Mouse (Mus musculus): ENCODE data around the gene Sash1. TPM values are rescaled to one million over a fixed set of nuclear protein-coding genes. Genes with fewer than 3 reads are reported as not detected.

The Sash1 gene
- polyA plus RNA-seq, 1 experiment from 2014 or later, result 4.6 TPM

DNA sequence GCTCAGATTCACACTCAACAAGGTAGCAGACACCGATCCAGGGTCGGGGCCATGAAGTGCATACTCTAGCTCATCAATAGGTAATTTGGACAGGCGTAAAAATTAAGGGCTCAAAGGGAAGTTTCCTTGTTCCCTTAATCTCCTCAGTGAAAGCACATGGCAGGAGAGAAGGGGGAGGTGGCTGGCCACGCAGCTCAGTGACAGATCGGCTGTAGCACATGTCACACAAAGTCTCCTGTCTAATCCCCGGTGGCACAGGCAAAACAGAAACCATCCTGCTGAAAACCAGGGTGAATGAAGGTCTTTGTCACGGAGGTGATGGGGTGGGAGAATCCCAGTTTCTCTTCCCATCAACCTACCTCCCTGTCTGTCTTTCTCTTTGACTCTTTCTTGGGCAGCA, 75.4 kb downstream of the Sash1 start:
- Histone ChIP-seq H3K4me3 (no peak overlapping the region), H3K4me2 (no peak overlapping the region), H3K36me3 (0 out of 2 replicates have a peak, but pooled peaks cover 4% of the 10 kb centered on the region), H3K27ac (0 out of 2 replicates have a peak overlapping the region, but pooled peaks have one; percentile 12), H3K27me3 (no peaks in the 10 kb centered on the region), H3K4me1 (replicated peaks) (peaks cover 50% of the 10 kb centered on the region), H3K9ac (no peak overlapping the region), H3K9me3 (replicated peaks) (no peaks in the 10 kb centered on the region)
- 62% methylated on average over 7 of the region's 7 CpGs for WGBS
- no peak for ATAC-seq (replicated peaks; ENCODE audit: insufficient number of reproducible peaks, insufficient read depth, low FRiP score, low read depth)

GRCm38 (mm10) chr10:8808383-8808782, 77.5 kb downstream of the Sash1 start:
- Histone ChIP-seq H3K4me3 (no peak overlapping the region), H3K36me3 (0 out of 2 replicates have a peak, but pooled peaks cover 4% of the 10 kb centered on the region), H3K4me1 (replicated peaks) (peaks cover 51% of the 10 kb centered on the region), H3K9ac (no peak overlapping the region), H3K4me2 (no peak overlapping the region), H3K9me3 (replicated peaks) (no peaks in the 10 kb centered on the region), H3K27me3 (no peaks in the 10 kb centered on the region), H3K27ac (no peak overlapping the region)
- 78% methylated on average over 10 of the region's 10 CpGs for WGBS
- ATAC-seq (replicated peaks; ENCODE audit: insufficient number of reproducible peaks, insufficient read depth, low FRiP score, low read depth), result no peak

DNA sequence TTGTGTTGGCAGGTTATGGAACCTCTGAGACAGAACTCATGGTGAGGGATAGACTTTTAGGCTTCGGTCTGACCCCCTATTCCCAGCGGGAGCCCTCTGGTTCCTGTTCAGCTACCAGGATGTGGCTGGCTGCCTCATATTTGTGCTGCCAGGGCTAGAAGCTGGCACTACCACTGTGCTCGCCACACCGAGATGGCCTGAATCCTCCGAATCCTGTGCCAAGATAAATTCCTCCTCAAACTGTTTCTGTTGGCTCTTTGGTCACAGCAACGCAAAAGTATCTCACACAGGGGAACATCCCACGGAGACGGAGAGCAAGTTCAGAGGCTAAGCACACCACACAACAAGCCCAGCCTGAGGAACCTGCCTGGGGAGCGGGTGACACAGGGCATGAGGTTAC, 78.3 kb downstream of the Sash1 start:
- no peaks in the 10 kb centered on the region for H3K9me3 ChIP-seq (replicated peaks)
- no peak for ATAC-seq (replicated peaks; ENCODE audit: insufficient number of reproducible peaks, insufficient read depth, low FRiP score, low read depth)
- H3K9ac ChIP-seq, result no peak overlapping the region
- no peak overlapping the region for H3K27ac ChIP-seq
- peaks cover 49% of the 10 kb centered on the region for H3K4me1 ChIP-seq (replicated peaks)
- WGBS, result 78% methylated on average over 9 of the region's 9 CpGs
- 0 out of 2 replicates have a peak, but pooled peaks cover 4% of the 10 kb centered on the region for H3K36me3 ChIP-seq
- no peak overlapping the region for H3K4me3 ChIP-seq
- no peak overlapping the region for H3K4me2 ChIP-seq
- H3K27me3 ChIP-seq, result no peaks in the 10 kb centered on the region

GRCm38 (mm10) chr10:8805402-8805801, 80.5 kb downstream of the Sash1 start:
- H3K27ac ChIP-seq, result no peak overlapping the region
- 67% methylated on average over 3 of the region's 3 CpGs for WGBS
- no peaks in the 10 kb centered on the region for H3K27me3 ChIP-seq
- ATAC-seq (replicated peaks; ENCODE audit: insufficient number of reproducible peaks, insufficient read depth, low FRiP score, low read depth), result 0 out of 2 replicates have a peak, but pooled peaks have one; percentile 9
- H3K9me3 ChIP-seq (replicated peaks), result no peaks in the 10 kb centered on the region
- H3K4me2 ChIP-seq, result no peak overlapping the region
- peaks cover 61% of the 10 kb centered on the region for H3K4me1 ChIP-seq (replicated peaks)
- no peak overlapping the region for H3K4me3 ChIP-seq
- no peak overlapping the region for H3K9ac ChIP-seq
- H3K36me3 ChIP-seq, result 0 out of 2 replicates have a peak, but pooled peaks cover under 1% of the 10 kb centered on the region

DNA sequence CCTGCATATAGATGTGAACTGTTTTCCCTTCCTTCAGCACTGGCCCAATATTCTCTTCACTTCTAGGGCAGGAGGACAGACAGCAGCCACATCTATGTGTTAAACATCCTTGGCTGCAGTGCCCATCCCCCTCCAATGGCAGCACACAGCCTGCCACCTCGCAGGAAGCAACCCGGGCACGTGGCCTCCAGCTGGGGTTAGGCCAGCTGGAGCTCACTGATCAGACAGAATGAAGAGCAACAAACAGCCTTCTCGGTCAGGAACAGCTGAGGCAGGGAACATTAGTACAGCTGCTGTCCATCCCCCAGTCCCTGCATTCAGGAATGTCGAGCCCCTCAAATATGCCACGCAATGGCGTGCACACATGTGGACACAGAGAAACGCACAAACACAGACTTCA, 81.6 kb downstream of the Sash1 start:
- Histone ChIP-seq H3K4me1 (replicated peaks) (peaks cover 56% of the 10 kb centered on the region), H3K27ac (0 out of 2 replicates have a peak overlapping the region, but pooled peaks have one; percentile 22), H3K9me3 (replicated peaks) (no peaks in the 10 kb centered on the region), H3K9ac (no peak overlapping the region), H3K4me2 (no peak overlapping the region), H3K4me3 (no peak overlapping the region), H3K27me3 (no peaks in the 10 kb centered on the region), H3K36me3 (no peaks in the 10 kb centered on the region)
- ATAC-seq (replicated peaks; ENCODE audit: insufficient number of reproducible peaks, insufficient read depth, low FRiP score, low read depth), result 0 out of 2 replicates have a peak, but pooled peaks have one; percentile 29
- WGBS, result 38% methylated on average over 8 of the region's 8 CpGs

DNA sequence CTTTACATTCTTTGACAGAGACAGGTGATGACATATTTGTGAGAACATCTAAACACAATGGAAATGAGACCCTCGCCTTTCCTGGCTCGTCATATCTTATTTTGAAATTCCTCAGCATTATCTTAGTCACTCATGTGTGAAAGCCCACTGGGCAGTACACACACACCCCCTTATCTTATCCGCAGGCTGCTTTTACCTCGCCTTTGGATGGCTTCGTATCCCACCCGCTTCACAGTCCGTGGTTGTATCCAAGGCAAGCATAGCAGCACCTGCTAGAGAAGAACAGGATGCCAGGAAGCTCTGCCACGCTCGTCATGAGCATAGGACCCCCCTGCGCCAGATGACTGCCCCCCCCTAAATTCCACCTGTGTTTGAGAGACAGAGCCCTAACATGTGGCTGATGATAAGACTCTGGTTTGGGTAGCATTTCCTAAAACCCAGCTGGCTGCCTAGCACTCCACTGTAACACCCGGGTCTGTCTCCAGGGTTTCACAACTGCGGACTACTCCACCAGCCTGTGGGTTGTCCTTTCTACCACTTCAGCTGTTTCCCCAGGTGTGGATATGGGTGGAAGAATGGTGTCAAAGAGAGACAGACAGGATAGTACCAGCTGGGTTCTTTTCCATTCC, 84.0 kb downstream of the Sash1 start:
- Histone ChIP-seq H3K27me3 (no peaks in the 10 kb centered on the region), H3K36me3 (no peaks in the 10 kb centered on the region), H3K27ac (peak overlapping the region; percentile 39; the same call in 1 of the 2 replicates), H3K4me1 (replicated peaks) (peaks cover 45% of the 10 kb centered on the region), H3K4me2 (peak overlapping the region; percentile 43), H3K9me3 (replicated peaks) (no peaks in the 10 kb centered on the region), H3K4me3 (no peak overlapping the region), H3K9ac (no peak overlapping the region)
- ATAC-seq (replicated peaks; ENCODE audit: insufficient number of reproducible peaks, insufficient read depth, low FRiP score, low read depth), result peak; percentile 33; the same call in 1 of the 2 replicates
- WGBS, result 25% methylated on average over 12 of the region's 12 CpGs

DNA sequence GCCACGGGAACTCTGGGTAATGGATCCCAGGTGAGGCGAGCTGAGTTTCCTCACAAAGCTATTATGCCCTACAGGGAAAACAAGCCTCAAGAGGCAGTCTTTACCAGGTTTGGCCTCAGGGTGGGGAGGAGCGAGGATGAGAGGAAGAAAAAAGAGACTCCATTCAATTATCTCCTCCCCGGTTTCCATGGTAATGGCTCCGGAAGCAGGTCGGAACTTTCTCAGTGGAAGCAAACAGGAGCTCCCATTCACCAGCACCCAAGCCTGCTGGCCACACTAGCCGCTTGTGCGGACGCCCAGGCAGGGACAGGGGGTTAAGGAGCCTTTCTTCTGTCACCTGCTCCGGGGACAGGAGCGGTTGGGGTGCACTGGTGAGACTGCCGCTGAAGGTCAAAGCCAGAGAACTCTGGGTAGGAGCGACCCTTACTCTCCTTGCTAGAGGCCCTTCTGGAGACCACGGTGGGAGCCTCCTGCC, 84.7 kb downstream of the Sash1 start:
- Histone ChIP-seq H3K9ac (no peak overlapping the region), H3K27ac (peak overlapping the region; percentile 39; the same call in 1 of the 2 replicates)

GRCm38 (mm10) chr10:8797826-8798225, 88.0 kb downstream of the Sash1 start:
- no peak overlapping the region for H3K27ac ChIP-seq
- H3K4me1 ChIP-seq (replicated peaks), result peaks cover 25% of the 10 kb centered on the region
- no peaks in the 10 kb centered on the region for H3K36me3 ChIP-seq
- H3K27me3 ChIP-seq, result no peaks in the 10 kb centered on the region
- WGBS, result 52% methylated on average over 6 of the region's 6 CpGs
- no peak overlapping the region for H3K4me3 ChIP-seq
- no peak for ATAC-seq (replicated peaks; ENCODE audit: insufficient number of reproducible peaks, insufficient read depth, low FRiP score, low read depth)
- H3K9ac ChIP-seq, result no peak overlapping the region
- no peak overlapping the region for H3K4me2 ChIP-seq
- H3K9me3 ChIP-seq (replicated peaks), result no peaks in the 10 kb centered on the region

More for the DNA sequence above, 84.7 kb downstream of the Sash1 start:
- Histone ChIP-seq H3K36me3 (no peaks in the 10 kb centered on the region), H3K9me3 (replicated peaks) (no peaks in the 10 kb centered on the region), H3K27me3 (no peaks in the 10 kb centered on the region), H3K4me3 (no peak overlapping the region), H3K4me1 (replicated peaks) (peaks cover 42% of the 10 kb centered on the region), H3K4me2 (peak overlapping the region; percentile 43)
- 46% methylated on average over 14 of the region's 14 CpGs for WGBS
- ATAC-seq (replicated peaks; ENCODE audit: insufficient number of reproducible peaks, insufficient read depth, low FRiP score, low read depth), result 0 out of 2 replicates have a peak, but pooled peaks have one; percentile 28

GRCm38 (mm10) chr10:8795336-8795735, 90.5 kb downstream of the Sash1 start:
- 37% methylated on average over 7 of the region's 7 CpGs for WGBS

DNA sequence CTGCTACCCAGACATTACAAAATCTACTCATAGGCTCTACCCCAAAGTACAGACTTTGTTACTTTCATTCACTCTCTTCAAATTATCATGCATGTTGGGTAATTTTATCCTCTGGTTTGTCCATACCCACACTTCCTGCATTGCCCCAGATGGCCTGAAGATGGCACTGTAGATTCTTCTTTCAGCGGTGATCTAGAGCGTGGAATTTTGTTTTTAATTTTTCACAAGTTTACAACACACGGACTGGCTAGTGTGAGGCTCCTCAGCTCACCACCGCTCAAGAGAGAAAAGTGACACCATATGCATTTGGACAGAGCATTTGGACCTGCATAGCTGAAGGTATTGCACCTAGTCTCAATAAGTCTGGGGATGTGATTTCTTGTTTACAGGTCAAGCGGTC, 93.5 kb downstream of the Sash1 start:
- H3K27me3 ChIP-seq, result no peaks in the 10 kb centered on the region
- no peak overlapping the region for H3K9ac ChIP-seq
- H3K9me3 ChIP-seq (replicated peaks), result no peaks in the 10 kb centered on the region
- no peaks in the 10 kb centered on the region for H3K4me1 ChIP-seq (replicated peaks)
- H3K36me3 ChIP-seq, result no peaks in the 10 kb centered on the region
- H3K4me3 ChIP-seq, result no peak overlapping the region
- 55% methylated on average over 5 of the region's 5 CpGs for WGBS
- no peak overlapping the region for H3K4me2 ChIP-seq
- no peak for ATAC-seq (replicated peaks; ENCODE audit: insufficient number of reproducible peaks, insufficient read depth, low FRiP score, low read depth)
- no peak overlapping the region for H3K27ac ChIP-seq

More at GRCm38 (mm10) chr10:8795336-8795735, 90.5 kb downstream of the Sash1 start:
- Histone ChIP-seq H3K36me3 (no peaks in the 10 kb centered on the region), H3K27ac (no peak overlapping the region), H3K9ac (no peak overlapping the region), H3K4me2 (no peak overlapping the region), H3K27me3 (no peaks in the 10 kb centered on the region), H3K4me3 (no peak overlapping the region), H3K4me1 (replicated peaks) (0 out of 2 replicates have a peak, but pooled peaks cover 5% of the 10 kb centered on the region), H3K9me3 (replicated peaks) (no peaks in the 10 kb centered on the region)
- no peak for ATAC-seq (replicated peaks; ENCODE audit: insufficient number of reproducible peaks, insufficient read depth, low FRiP score, low read depth)

DNA sequence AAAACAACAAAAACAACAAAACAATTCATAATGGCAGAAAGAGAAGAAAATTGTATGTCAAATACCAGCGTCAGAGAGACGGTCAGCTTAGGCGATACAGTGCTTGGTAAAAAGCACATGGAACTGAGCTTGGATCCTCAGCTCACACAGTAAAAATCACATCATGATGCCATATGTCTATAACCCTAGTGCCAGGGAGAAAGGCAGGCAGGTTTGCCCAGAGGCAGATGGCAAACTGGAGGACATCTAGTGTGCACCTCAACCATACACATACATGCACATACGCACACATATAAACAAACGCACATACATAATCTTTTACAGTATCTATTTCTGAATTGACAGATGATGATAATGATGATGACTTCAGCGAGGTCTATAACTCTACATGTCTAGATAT, 96.8 kb downstream of the Sash1 start:
- ATAC-seq (replicated peaks; ENCODE audit: insufficient number of reproducible peaks, insufficient read depth, low FRiP score, low read depth), result no peak

More for the DNA sequence above, 96.8 kb downstream of the Sash1 start:
- Histone ChIP-seq H3K4me1 (replicated peaks) (peaks cover 7% of the 10 kb centered on the region; the same call in 1 of the 2 replicates), H3K27me3 (no peaks in the 10 kb centered on the region), H3K27ac (no peak overlapping the region), H3K4me2 (no peak overlapping the region), H3K9me3 (replicated peaks) (no peaks in the 10 kb centered on the region), H3K36me3 (no peaks in the 10 kb centered on the region; the same call in 1 of the 2 replicates), H3K4me3 (no peak overlapping the region), H3K9ac (no peak overlapping the region)
- WGBS, result 95% methylated on average over 6 of the region's 6 CpGs

Data from heart, embryonic 15.5 days (tissue).